Mouse (Mus musculus): ENCODE measurements at regions not wholly inside any gene's neighbourhood (a gene's known extent, or its start where the extent isn't known, plus 50 kb on each side); places are given as distances from the start of the nearest gene placed in this dataset.
"Not testable (repeated sequence)": the region's sequence is repeated elsewhere in the genome, so short reads cannot be mapped to it uniquely, and the experiment has no call there.

DNA sequence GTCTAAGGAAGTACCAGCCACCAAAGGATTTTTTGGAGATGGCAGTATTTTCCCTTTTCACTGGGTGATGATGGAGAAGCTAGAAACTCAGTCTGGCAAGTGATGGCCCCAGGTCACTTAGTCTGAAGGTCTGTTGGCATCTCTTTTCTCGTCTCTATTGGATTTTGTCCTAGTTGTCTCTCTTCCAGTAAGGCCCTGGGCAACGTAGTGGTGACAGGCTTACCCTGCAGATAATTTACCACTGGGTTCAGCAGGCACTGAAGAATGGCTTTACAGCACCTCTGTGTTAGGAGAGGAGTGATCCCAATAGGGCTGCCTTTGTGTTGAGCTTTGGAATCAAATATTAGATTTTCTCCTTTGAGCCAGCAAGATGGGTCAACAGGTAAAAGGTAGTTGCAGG is 87.9 kb upstream of the 1110032F04Rik start:
- H3K9me3 ChIP-seq = no peaks in the 10 kb centered on the region
- no peaks in the 10 kb centered on the region for H3K4me1 ChIP-seq
- H3K4me3 ChIP-seq = no peak overlapping the region
- no peak overlapping the region for H3K27ac ChIP-seq (replicated peaks)
- no peak overlapping the region for H3K9ac ChIP-seq (replicated peaks)
- WGBS = 65% methylated on average over 2 of the region's 2 CpGs
- no peak overlapping the region for H3K4me2 ChIP-seq (replicated peaks)
- H3K36me3 ChIP-seq = no peaks in the 10 kb centered on the region
- H3K27me3 ChIP-seq = no peaks in the 10 kb centered on the region
- no peak for ATAC-seq (replicated peaks)

DNA sequence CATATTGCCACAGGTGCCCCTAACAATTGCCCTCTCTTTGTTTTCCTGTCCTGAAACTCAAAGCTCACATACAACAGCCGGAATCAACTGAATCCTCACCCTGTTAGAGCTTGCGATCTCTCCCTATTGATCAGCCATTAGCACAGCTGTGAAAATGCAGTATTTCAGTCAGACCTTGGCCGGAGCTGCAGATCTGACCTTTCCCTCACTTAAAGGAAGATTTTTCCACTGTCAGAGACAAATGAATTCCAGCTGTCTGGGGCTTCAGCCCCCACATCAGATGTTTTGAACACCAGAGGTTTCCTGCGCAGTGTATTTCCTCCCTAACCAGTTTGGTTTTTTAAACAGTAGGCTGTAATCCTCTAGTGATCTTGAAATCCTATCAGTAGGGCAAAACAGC is 87.0 kb upstream of the 1110032F04Rik start:
- H3K27ac ChIP-seq (replicated peaks) = no peak overlapping the region
- H3K9ac ChIP-seq (replicated peaks) = no peak overlapping the region
- H3K27me3 ChIP-seq = no peaks in the 10 kb centered on the region
- no peaks in the 10 kb centered on the region for H3K36me3 ChIP-seq
- H3K9me3 ChIP-seq = no peaks in the 10 kb centered on the region
- H3K4me2 ChIP-seq (replicated peaks) = no peak overlapping the region
- ATAC-seq (replicated peaks) = no peak
- WGBS = 84% methylated on average over 4 of the region's 4 CpGs
- no peak overlapping the region for H3K4me3 ChIP-seq
- no peaks in the 10 kb centered on the region for H3K4me1 ChIP-seq

- Histone ChIP-seq H3K9ac (replicated peaks) (no peak overlapping the region), H3K4me2 (replicated peaks) (no peak overlapping the region), H3K27ac (replicated peaks) (no peak overlapping the region), H3K27me3 (no peaks in the 10 kb centered on the region), H3K4me1 (no peaks in the 10 kb centered on the region), H3K4me3 (no peak overlapping the region), H3K36me3 (no peaks in the 10 kb centered on the region), H3K9me3 (no peaks in the 10 kb centered on the region)
- no peak for ATAC-seq (replicated peaks)
- WGBS = 66% methylated on average over 7 of the region's 7 CpGs
These were observed 85.5 kb upstream of the 1110032F04Rik start for GRCm38 (mm10) chr3:68783666-68784416.

- Histone ChIP-seq H3K9ac (replicated peaks) (no peak overlapping the region), H3K36me3 (no peaks in the 10 kb centered on the region), H3K9me3 (no peaks in the 10 kb centered on the region), H3K27me3 (no peaks in the 10 kb centered on the region), H3K4me1 (no peaks in the 10 kb centered on the region), H3K4me3 (no peak overlapping the region), H3K27ac (replicated peaks) (no peak overlapping the region), H3K4me2 (replicated peaks) (no peak overlapping the region)
- 92% methylated on average over 3 of the region's 3 CpGs for WGBS
- ATAC-seq (replicated peaks) = no peak
These were observed 82.6 kb upstream of the 1110032F04Rik start for GRCm38 (mm10) chr3:68786771-68787170.

DNA sequence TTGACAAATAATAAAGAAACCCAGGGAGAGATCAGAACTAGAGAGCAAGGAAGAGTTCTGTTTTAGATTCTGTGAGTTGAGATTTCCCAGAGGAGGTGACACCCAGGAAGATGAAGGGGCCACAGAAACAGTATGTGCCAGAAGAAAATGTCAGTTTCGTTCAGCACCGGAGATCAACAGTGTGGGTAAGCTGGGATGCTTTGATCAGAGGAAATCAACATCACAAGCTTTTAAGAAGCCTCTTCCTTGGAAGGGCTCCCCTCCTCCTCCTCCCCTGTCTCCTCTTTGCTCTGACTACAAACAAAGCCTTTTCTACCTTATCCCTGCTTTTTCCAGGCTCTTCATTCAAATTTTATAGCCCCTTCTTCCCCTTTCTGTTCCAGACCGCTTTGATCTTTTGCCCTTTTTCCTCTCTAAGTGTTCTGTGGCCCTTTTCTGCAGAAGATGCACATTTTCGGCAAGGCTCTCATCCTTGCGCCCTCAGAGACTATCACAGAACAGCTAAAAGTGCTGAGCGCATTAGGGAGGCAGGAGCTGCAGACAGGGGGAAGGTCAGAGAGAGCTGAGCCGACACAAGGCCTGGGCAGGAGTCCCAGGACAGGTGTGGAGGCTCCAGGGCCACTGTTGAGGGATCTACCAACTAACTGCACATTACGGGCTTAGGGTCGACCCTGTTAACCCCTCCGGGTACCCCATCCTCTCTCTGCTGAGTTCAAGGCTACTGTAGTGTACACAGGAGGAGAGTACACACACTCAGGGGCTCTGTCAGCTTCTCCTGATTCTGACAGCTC is 81.8 kb upstream of the 1110032F04Rik start:
- no peak overlapping the region for H3K4me2 ChIP-seq (replicated peaks)
- H3K9ac ChIP-seq (replicated peaks) = no peak overlapping the region
- H3K27me3 ChIP-seq = no peaks in the 10 kb centered on the region
- H3K36me3 ChIP-seq = no peaks in the 10 kb centered on the region
- H3K9me3 ChIP-seq = no peaks in the 10 kb centered on the region
- no peak overlapping the region for H3K4me3 ChIP-seq
- H3K4me1 ChIP-seq = no peaks in the 10 kb centered on the region
- ATAC-seq (replicated peaks) = no peak
- WGBS = 67% methylated on average over 10 of the region's 10 CpGs
- no peak overlapping the region for H3K27ac ChIP-seq (replicated peaks)

- Histone ChIP-seq H3K4me3 (no peak overlapping the region), H3K27me3 (no peaks in the 10 kb centered on the region), H3K36me3 (no peaks in the 10 kb centered on the region), H3K4me2 (replicated peaks) (no peak overlapping the region), H3K27ac (replicated peaks) (no peak overlapping the region), H3K9ac (replicated peaks) (no peak overlapping the region), H3K4me1 (peaks cover 8% of the 10 kb centered on the region), H3K9me3 (no peaks in the 10 kb centered on the region)
- WGBS = 91% methylated on average over 6 of the region's 6 CpGs
- no peak for ATAC-seq (replicated peaks)
These were observed 79.9 kb upstream of the 1110032F04Rik start for GRCm38 (mm10) chr3:68789491-68789890.

GRCm38 (mm10) chr3:68790466-68790865 is 78.9 kb upstream of the 1110032F04Rik start:
- H3K4me3 ChIP-seq = no peak overlapping the region
- H3K4me2 ChIP-seq (replicated peaks) = no peak overlapping the region
- no peaks in the 10 kb centered on the region for H3K27me3 ChIP-seq
- WGBS = 91% methylated on average over 4 of the region's 4 CpGs
- no peak overlapping the region for H3K9ac ChIP-seq (replicated peaks)
- no peak for ATAC-seq (replicated peaks)
- H3K4me1 ChIP-seq = peaks cover 14% of the 10 kb centered on the region
- no peak overlapping the region for H3K27ac ChIP-seq (replicated peaks)
- no peaks in the 10 kb centered on the region for H3K36me3 ChIP-seq
- H3K9me3 ChIP-seq = no peaks in the 10 kb centered on the region

DNA sequence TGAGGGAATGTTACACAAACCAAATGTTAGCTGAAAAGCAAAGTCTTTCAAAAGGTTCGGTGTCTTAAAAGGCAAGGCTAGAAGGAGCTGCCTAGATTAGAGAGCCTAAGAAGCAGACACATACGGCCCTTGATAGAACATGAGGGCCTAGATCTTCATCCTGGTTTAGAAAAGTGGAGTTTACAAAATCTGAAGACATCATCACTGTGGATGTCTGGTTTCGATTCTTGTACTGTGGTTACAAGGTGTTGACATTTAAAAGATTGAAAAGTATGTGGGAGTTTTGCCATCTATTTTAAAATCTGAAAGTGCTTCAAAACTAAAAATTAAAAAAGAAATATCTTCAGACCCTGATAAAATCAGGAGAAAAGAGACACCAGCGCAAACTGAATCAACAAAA is 76.5 kb upstream of the 1110032F04Rik start:
- H3K4me1 ChIP-seq = peaks cover 14% of the 10 kb centered on the region
- no peaks in the 10 kb centered on the region for H3K36me3 ChIP-seq
- no peak for ATAC-seq (replicated peaks)
- no peaks in the 10 kb centered on the region for H3K27me3 ChIP-seq
- H3K4me2 ChIP-seq (replicated peaks) = no peak overlapping the region
- no peaks in the 10 kb centered on the region for H3K9me3 ChIP-seq
- H3K27ac ChIP-seq (replicated peaks) = no peak overlapping the region
- WGBS = 96% methylated on average over 4 of the region's 4 CpGs
- no peak overlapping the region for H3K4me3 ChIP-seq
- H3K9ac ChIP-seq (replicated peaks) = no peak overlapping the region

GRCm38 (mm10) chr3:68793923-68794322 is 75.5 kb upstream of the 1110032F04Rik start:
- Histone ChIP-seq H3K4me1 (peaks cover 14% of the 10 kb centered on the region), H3K9me3 (no peaks in the 10 kb centered on the region), H3K4me3 (no peak overlapping the region), H3K27ac (replicated peaks) (peak overlapping the region; percentile 20; the same call in 1 of the 2 replicates), H3K27me3 (no peaks in the 10 kb centered on the region), H3K4me2 (replicated peaks) (no peak overlapping the region), H3K36me3 (no peaks in the 10 kb centered on the region), H3K9ac (replicated peaks) (no peak overlapping the region)
- 33% methylated on average over 2 of the region's 2 CpGs for WGBS
- ATAC-seq (replicated peaks) = peak; percentile 88

- Histone ChIP-seq H3K9me3 (no peaks in the 10 kb centered on the region), H3K36me3 (no peaks in the 10 kb centered on the region), H3K4me3 (no peak overlapping the region), H3K4me1 (peaks cover 14% of the 10 kb centered on the region), H3K4me2 (replicated peaks) (no peak overlapping the region), H3K27me3 (no peaks in the 10 kb centered on the region), H3K27ac (replicated peaks) (peak overlapping the region; percentile 20; the same call in 1 of the 2 replicates), H3K9ac (replicated peaks) (no peak overlapping the region)
- WGBS = 34% methylated on average over 4 of the region's 4 CpGs
- peak; percentile 44; the same call in 1 of the 2 replicates for ATAC-seq (replicated peaks)
These were observed 74.9 kb upstream of the 1110032F04Rik start for GRCm38 (mm10) chr3:68794380-68795014.

DNA sequence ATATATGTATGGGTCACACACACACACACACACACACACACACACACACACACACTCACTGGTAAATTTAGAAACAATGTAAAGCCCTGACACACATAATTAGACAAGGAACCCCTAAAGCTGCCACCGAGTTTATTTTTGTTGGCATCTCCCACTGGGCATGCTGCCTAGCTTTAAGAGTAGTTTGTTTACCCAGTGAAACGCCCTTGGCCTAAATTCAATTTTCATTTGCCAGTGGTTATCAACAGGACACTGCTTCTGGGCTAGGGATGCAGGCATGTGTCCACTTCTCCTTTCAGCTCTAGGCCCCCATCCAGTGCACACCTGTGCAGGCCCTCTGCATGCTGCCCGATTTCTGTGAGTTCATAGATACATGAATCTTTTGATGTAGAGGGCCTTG is 73.7 kb upstream of the 1110032F04Rik start:
- 37% methylated on average over 3 of the region's 3 CpGs for WGBS
- Histone ChIP-seq H3K4me2 (replicated peaks) (no peak overlapping the region), H3K27ac (replicated peaks) (no peak overlapping the region), H3K27me3 (no peaks in the 10 kb centered on the region), H3K4me1 (peaks cover 14% of the 10 kb centered on the region), H3K4me3 (no peak overlapping the region), H3K9ac (replicated peaks) (no peak overlapping the region), H3K9me3 (no peaks in the 10 kb centered on the region), H3K36me3 (no peaks in the 10 kb centered on the region)
- ATAC-seq (replicated peaks) = no peak

GRCm38 (mm10) chr3:68798408-68798807 is 71.0 kb upstream of the 1110032F04Rik start:
- not testable (repeated sequence) for H3K9me3 ChIP-seq; H3K9ac ChIP-seq (replicated peaks); H3K27ac ChIP-seq (replicated peaks); H3K27me3 ChIP-seq; H3K4me2 ChIP-seq (replicated peaks); ATAC-seq (replicated peaks); H3K4me3 ChIP-seq; H3K36me3 ChIP-seq
- H3K4me1 ChIP-seq = peaks cover 14% of the 10 kb centered on the region
- 69% methylated on average over 8 of the region's 8 CpGs for WGBS

Data from forebrain, embryonic 15.5 days (tissue).